Mouse (Mus musculus): ENCODE results near the gene Ninj2. TPM values are rescaled to one million over a fixed set of nuclear protein-coding genes. Genes with fewer than 3 reads are reported as not detected.

Ninj2 gene
- polyA plus RNA-seq (2014; fragmentation: Nextera tagmentation; extraction: Ambion mirVana) = not detected in 2 replicates

DNA sequence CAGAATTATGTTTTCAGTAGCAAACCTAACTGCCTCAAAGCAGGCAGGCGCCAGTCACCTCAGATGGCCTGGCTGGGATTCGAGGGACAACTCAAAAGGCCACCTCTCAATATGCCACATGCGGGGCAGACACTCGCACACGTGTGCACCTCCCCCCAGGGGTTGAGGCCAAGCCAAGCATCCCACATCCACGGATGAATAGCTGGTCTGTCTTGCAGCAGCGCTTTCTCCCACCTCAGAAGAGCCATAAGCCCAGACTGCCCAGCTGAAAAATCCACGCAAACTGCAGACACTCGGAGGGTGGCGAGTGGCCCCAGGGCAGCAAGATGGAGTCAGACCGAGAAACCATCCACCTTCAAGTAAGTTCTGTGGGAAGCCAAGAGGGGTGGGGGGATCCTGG is at the start of gene Ninj2:
Gene Ninj2, plus strand, starts transcription at position 251 of the 400 bp plus-strand sequence.
- Histone ChIP-seq H3K9me3 (ENCODE audit: control insufficient read depth, low read depth, low read length) (no peaks in the 10 kb centered on the region), H3K36me3 (ENCODE audit: control insufficient read depth, insufficient read depth, low read length) (no peaks in the 10 kb centered on the region), H3K27me3 (ENCODE audit: control insufficient read depth, insufficient read depth, low read length) (no peaks in the 10 kb centered on the region), H3K27ac (ENCODE audit: low read length) (no peak within 1 kb of the TSS), H3K4me1 (ENCODE audit: control insufficient read depth, insufficient read depth, low read length) (no peaks in the 10 kb centered on the region), H3K9ac (replicated peaks; ENCODE audit: low read depth, low read length) (no peak within 1 kb of the TSS), H3K4me3 (ENCODE audit: low read depth, low read length) (no peak within 1 kb of the TSS), H3K4me2 (replicated peaks; ENCODE audit: low read depth, low read length) (no peak within 1 kb of the TSS)
- no peak for ATAC-seq (ENCODE audit: insufficient number of reproducible peaks, insufficient read depth, low FRiP score, low read depth)
- WGBS = 78% methylated on average over 11 of the region's 11 CpGs

DNA sequence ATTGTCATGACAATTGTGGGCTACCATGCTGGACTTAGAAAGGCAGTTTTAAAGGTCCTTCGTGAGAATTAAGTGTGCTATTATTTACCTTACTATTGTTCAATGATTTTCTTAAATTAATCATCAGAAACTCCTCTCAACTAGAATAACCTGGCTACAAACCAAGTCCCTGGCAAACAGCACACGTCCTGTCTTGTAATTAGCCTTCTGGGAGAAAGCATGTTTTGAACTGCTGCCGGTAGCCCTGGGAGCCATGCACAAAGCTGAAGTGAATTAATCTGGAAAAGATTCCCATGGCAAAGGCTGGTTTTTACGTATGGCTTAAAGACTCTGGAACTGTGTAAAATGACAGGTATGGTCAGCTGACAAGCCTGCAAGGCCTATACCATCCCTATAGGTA is 47.7 kb upstream of the Ninj2 start:
- ATAC-seq (ENCODE audit: insufficient number of reproducible peaks, insufficient read depth, low FRiP score, low read depth) = no peak
- no peak overlapping the region for H3K27ac ChIP-seq (ENCODE audit: low read length)
- H3K27me3 ChIP-seq (ENCODE audit: control insufficient read depth, insufficient read depth, low read length) = no peaks in the 10 kb centered on the region
- no peaks in the 10 kb centered on the region for H3K4me1 ChIP-seq (ENCODE audit: control insufficient read depth, insufficient read depth, low read length)
- no peaks in the 10 kb centered on the region for H3K9me3 ChIP-seq (ENCODE audit: control insufficient read depth, low read depth, low read length)
- no peak overlapping the region for H3K4me2 ChIP-seq (replicated peaks; ENCODE audit: low read depth, low read length)
- H3K36me3 ChIP-seq (ENCODE audit: control insufficient read depth, insufficient read depth, low read length) = no peaks in the 10 kb centered on the region
- H3K9ac ChIP-seq (replicated peaks; ENCODE audit: low read depth, low read length) = no peak overlapping the region
- 77% methylated on average over 4 of the region's 4 CpGs for WGBS
- H3K4me3 ChIP-seq (ENCODE audit: low read depth, low read length) = no peak overlapping the region

DNA sequence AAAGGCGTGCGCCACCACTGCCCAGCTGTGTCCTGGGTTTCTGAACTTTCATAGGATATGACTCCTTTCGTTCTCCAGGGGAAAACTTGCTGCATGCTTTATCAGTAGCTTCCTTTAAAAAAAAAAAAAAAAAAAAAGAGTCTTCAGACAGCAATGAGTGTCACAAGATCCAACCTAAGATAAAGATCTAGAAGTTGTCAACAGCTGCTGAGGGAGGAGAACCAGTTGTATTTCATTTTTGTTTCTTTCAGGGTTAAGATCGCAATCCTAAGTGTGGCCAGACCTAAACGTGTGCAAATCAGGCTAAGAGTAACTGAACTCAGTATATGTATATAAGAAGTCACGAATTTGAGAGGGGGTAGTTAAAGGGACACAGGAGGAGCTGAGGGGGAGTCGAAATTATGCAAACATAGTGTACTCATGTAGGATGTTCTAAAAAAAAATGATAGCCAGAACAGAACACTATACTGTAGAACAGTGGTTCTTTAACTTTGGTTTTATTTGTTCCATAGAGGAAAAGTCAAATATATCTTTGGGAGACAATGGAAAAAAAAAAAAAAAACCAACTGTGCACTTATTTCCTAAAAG is 45.4 kb upstream of the Ninj2 start:
- Histone ChIP-seq H3K9me3 (ENCODE audit: control insufficient read depth, low read depth, low read length) (no peaks in the 10 kb centered on the region), H3K27me3 (ENCODE audit: control insufficient read depth, insufficient read depth, low read length) (no peaks in the 10 kb centered on the region), H3K9ac (replicated peaks; ENCODE audit: low read depth, low read length) (no peak overlapping the region), H3K36me3 (ENCODE audit: control insufficient read depth, insufficient read depth, low read length) (no peaks in the 10 kb centered on the region), H3K4me3 (ENCODE audit: low read depth, low read length) (no peak overlapping the region), H3K4me2 (replicated peaks; ENCODE audit: low read depth, low read length) (no peak overlapping the region), H3K27ac (ENCODE audit: low read length) (no peak overlapping the region), H3K4me1 (ENCODE audit: control insufficient read depth, insufficient read depth, low read length) (no peaks in the 10 kb centered on the region)
- ATAC-seq (ENCODE audit: insufficient number of reproducible peaks, insufficient read depth, low FRiP score, low read depth) = no peak
- 72% methylated on average over 7 of the region's 7 CpGs for WGBS

GRCm38 (mm10) chr6:120054412-120054811 is 38.7 kb upstream of the Ninj2 start:
- WGBS = 82% methylated on average over 6 of the region's 6 CpGs
- Histone ChIP-seq H3K36me3 (ENCODE audit: control insufficient read depth, insufficient read depth, low read length) (no peaks in the 10 kb centered on the region), H3K9me3 (ENCODE audit: control insufficient read depth, low read depth, low read length) (no peaks in the 10 kb centered on the region), H3K27me3 (ENCODE audit: control insufficient read depth, insufficient read depth, low read length) (no peaks in the 10 kb centered on the region), H3K4me2 (replicated peaks; ENCODE audit: low read depth, low read length) (no peak overlapping the region), H3K9ac (replicated peaks; ENCODE audit: low read depth, low read length) (no peak overlapping the region), H3K4me3 (ENCODE audit: low read depth, low read length) (no peak overlapping the region), H3K4me1 (ENCODE audit: control insufficient read depth, insufficient read depth, low read length) (no peaks in the 10 kb centered on the region), H3K27ac (ENCODE audit: low read length) (no peak overlapping the region)
- no peak for ATAC-seq (ENCODE audit: insufficient number of reproducible peaks, insufficient read depth, low FRiP score, low read depth)

DNA sequence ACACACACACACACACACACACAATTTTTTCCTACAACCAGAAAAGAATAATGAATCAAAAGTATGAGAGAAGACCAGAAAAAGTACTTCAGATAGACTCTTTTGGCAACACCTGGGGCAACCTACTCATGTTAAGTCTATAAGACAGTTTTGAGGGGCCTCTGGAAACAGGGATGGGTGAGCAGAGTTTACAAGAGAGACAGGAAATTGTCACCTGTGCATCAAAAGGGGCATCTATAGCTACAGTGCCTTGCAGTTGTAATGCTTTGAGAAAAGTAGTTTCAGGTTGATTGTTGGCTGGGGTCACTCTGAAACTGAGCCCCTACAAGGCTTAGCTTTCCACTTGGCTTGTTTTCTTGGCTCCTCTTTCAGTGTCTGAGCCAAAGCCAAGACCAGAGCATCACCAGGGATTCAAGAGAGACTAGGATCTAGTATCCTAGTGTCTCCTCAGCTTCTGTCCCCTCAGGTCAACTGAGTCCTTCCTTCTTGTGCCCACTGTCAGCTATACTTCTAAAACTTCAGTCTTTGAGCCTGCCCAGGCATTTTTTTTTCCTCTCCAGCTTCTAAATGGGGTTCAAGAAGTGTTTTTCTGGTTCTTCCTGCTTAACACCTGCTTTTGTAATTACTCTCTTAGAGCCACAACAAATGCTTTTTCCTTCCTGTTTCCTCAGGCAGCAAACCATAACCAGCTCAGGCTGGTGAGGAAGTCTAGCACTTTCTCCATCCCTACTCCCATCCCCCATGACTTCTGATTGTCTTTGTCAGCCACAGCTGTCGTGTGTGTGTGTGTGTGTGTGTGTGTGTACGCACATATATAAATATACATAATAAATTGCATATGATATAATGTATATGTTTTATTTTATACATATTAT is 37.2 kb upstream of the Ninj2 start:
- Histone ChIP-seq H3K4me1 (ENCODE audit: control insufficient read depth, insufficient read depth, low read length) (no peaks in the 10 kb centered on the region), H3K9me3 (ENCODE audit: control insufficient read depth, low read depth, low read length) (no peaks in the 10 kb centered on the region), H3K27ac (ENCODE audit: low read length) (no peak overlapping the region), H3K36me3 (ENCODE audit: control insufficient read depth, insufficient read depth, low read length) (no peaks in the 10 kb centered on the region), H3K4me3 (ENCODE audit: low read depth, low read length) (no peak overlapping the region), H3K27me3 (ENCODE audit: control insufficient read depth, insufficient read depth, low read length) (no peaks in the 10 kb centered on the region), H3K9ac (replicated peaks; ENCODE audit: low read depth, low read length) (no peak overlapping the region), H3K4me2 (replicated peaks; ENCODE audit: low read depth, low read length) (no peak overlapping the region)
- WGBS = 67% methylated on average over 2 of the region's 2 CpGs
- ATAC-seq (ENCODE audit: insufficient number of reproducible peaks, insufficient read depth, low FRiP score, low read depth) = no peak

- no peak for ATAC-seq (ENCODE audit: insufficient number of reproducible peaks, insufficient read depth, low FRiP score, low read depth)
- Histone ChIP-seq H3K36me3 (ENCODE audit: control insufficient read depth, insufficient read depth, low read length) (no peaks in the 10 kb centered on the region), H3K27ac (ENCODE audit: low read length) (no peak overlapping the region), H3K4me2 (replicated peaks; ENCODE audit: low read depth, low read length) (no peak overlapping the region), H3K9ac (replicated peaks; ENCODE audit: low read depth, low read length) (no peak overlapping the region), H3K4me3 (ENCODE audit: low read depth, low read length) (no peak overlapping the region), H3K4me1 (ENCODE audit: control insufficient read depth, insufficient read depth, low read length) (no peaks in the 10 kb centered on the region), H3K27me3 (ENCODE audit: control insufficient read depth, insufficient read depth, low read length) (no peaks in the 10 kb centered on the region), H3K9me3 (ENCODE audit: control insufficient read depth, low read depth, low read length) (no peaks in the 10 kb centered on the region)
- WGBS = 75% methylated on average over 5 of the region's 5 CpGs
These were observed 30.2 kb upstream of the Ninj2 start for GRCm38 (mm10) chr6:120062934-120063333.

DNA sequence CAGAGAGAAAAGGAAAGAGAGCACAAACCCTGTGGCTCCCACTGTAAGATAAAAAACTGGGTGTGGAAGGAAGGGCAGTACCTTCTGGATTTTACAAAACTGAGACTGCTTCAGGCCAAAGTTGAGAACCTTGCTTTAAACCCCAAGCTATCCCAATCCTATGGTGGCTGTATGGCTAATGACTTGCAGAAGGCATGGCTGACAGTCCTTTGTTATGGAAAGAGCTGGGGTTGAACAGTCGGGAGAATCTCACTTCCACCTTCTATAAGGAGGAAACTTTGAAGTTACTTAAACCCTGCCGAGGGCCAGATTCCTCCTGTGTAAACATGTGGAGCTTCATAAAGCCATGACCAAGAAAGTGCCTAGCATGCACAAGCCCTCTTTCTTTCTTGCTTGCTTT is 28.5 kb upstream of the Ninj2 start:
- Histone ChIP-seq H3K9ac (replicated peaks; ENCODE audit: low read depth, low read length) (no peak overlapping the region), H3K27me3 (ENCODE audit: control insufficient read depth, insufficient read depth, low read length) (no peaks in the 10 kb centered on the region), H3K36me3 (ENCODE audit: control insufficient read depth, insufficient read depth, low read length) (no peaks in the 10 kb centered on the region), H3K27ac (ENCODE audit: low read length) (no peak overlapping the region), H3K4me3 (ENCODE audit: low read depth, low read length) (no peak overlapping the region), H3K4me1 (ENCODE audit: control insufficient read depth, insufficient read depth, low read length) (no peaks in the 10 kb centered on the region), H3K9me3 (ENCODE audit: control insufficient read depth, low read depth, low read length) (no peaks in the 10 kb centered on the region), H3K4me2 (replicated peaks; ENCODE audit: low read depth, low read length) (no peak overlapping the region)
- 39% methylated on average over 2 of the region's 2 CpGs for WGBS
- no peak for ATAC-seq (ENCODE audit: insufficient number of reproducible peaks, insufficient read depth, low FRiP score, low read depth)

GRCm38 (mm10) chr6:120065552-120066177 is 27.5 kb upstream of the Ninj2 start:
- H3K4me1 ChIP-seq (ENCODE audit: control insufficient read depth, insufficient read depth, low read length) = no peaks in the 10 kb centered on the region
- H3K27ac ChIP-seq (ENCODE audit: low read length) = no peak overlapping the region
- no peak overlapping the region for H3K4me2 ChIP-seq (replicated peaks; ENCODE audit: low read depth, low read length)
- 61% methylated on average over 6 of the region's 6 CpGs for WGBS
- H3K36me3 ChIP-seq (ENCODE audit: control insufficient read depth, insufficient read depth, low read length) = no peaks in the 10 kb centered on the region
- no peaks in the 10 kb centered on the region for H3K9me3 ChIP-seq (ENCODE audit: control insufficient read depth, low read depth, low read length)
- H3K4me3 ChIP-seq (ENCODE audit: low read depth, low read length) = no peak overlapping the region
- H3K9ac ChIP-seq (replicated peaks; ENCODE audit: low read depth, low read length) = no peak overlapping the region
- H3K27me3 ChIP-seq (ENCODE audit: control insufficient read depth, insufficient read depth, low read length) = no peaks in the 10 kb centered on the region
- ATAC-seq (ENCODE audit: insufficient number of reproducible peaks, insufficient read depth, low FRiP score, low read depth) = no peak

Data from stomach, embryonic 14.5 days (tissue).